Mouse (Mus musculus) liver, embryonic 14.5 days (tissue): Measurements from ENCODE around the gene Zfp709. TPM values are rescaled to one million over a fixed set of nuclear protein-coding genes. Genes with fewer than 3 reads are reported as not detected.

Experiments
- ATAC-seq: fragments of 200-750 bp; cut with Nextera tagmentation; 2 replicates; pipeline ENCODE4 v1.8.0; 2017; ENCODE audit warnings: moderate number of reproducible peaks, mild to moderate bottlenecking, moderate library complexity; ENCODE audit not compliant: insufficient read depth
- DNase-seq, 3 experiments: peaks; one replicate each; pipeline ENCODE4 v3.0.0-alpha.2; 2012 to 2013; ENCODE audit warnings: low read depth in 3 of 3, low spot score in 3 of 3
- H3K27ac ChIP-seq: fragments of 300-500 bp; sonication (generic); 2 replicates; pipeline ENCODE4 v1.5.1; 2014; ENCODE audit warnings: moderate library complexity, mild to moderate bottlenecking, control low read depth, inconsistent platforms
- H3K27me3 ChIP-seq: fragments of 300-500 bp; sonication (generic); 2 replicates; pipeline ENCODE4 v1.6.1; 2014; ENCODE audit warnings: mild to moderate bottlenecking, low read length, moderate library complexity; ENCODE audit not compliant: control insufficient read depth, insufficient read depth
- H3K36me3 ChIP-seq: fragments of 300-500 bp; sonication (generic); replicated peaks from 2 replicates; pipeline ENCODE4 v1.6.1; 2014; ENCODE audit warnings: low read depth; ENCODE audit not compliant: control insufficient read depth, insufficient read depth
- H3K4me1 ChIP-seq, 2 experiments: fragments of 200-500 bp in 1 of 2; fragments of 300-500 bp in 1 of 2; sonication (generic) in 1 of 2; replicated peaks; 2 replicates each; pipeline ENCODE4 v1.6.1; 2012 to 2014; ENCODE audit warnings: antibody characterized with exemption in 1 of 2, inconsistent platforms in 1 of 2, low read length in 1 of 2; ENCODE audit not compliant: control insufficient read depth in 2 of 2, insufficient read depth in 2 of 2
- H3K4me2 ChIP-seq: fragments of 300-500 bp; sonication (generic); 2 replicates; pipeline ENCODE4 v1.6.1; 2014; ENCODE audit warnings: low read depth, mild to moderate bottlenecking, control low read depth, moderate library complexity
- H3K4me3 ChIP-seq, 2 experiments: fragments of 200-500 bp in 1 of 2; fragments of 300-500 bp in 1 of 2; sonication (generic) in 1 of 2; 2 replicates each; pipeline ENCODE4 v1.5.1; 2012 to 2014; ENCODE audit warnings: low read depth in 2 of 2, low read length in 2 of 2, mild to moderate bottlenecking in 2 of 2, control low read depth in 1 of 2, inconsistent platforms in 1 of 2, moderate library complexity in 1 of 2; ENCODE audit not compliant: insufficient read depth in 1 of 2
- H3K9ac ChIP-seq: fragments of 300-500 bp; sonication (generic); replicated peaks from 2 replicates; pipeline ENCODE4 v1.6.1; 2014; ENCODE audit warnings: mild to moderate bottlenecking, control low read depth, moderate library complexity
- H3K9me3 ChIP-seq: fragments of 300-500 bp; sonication (generic); 2 replicates; pipeline ENCODE4 v1.6.1; 2016; ENCODE audit warnings: low read length, mixed read lengths; ENCODE audit not compliant: control insufficient read depth
- CTCF ChIP-seq: IDR thresholded peaks from 2 replicates; pipeline ENCODE4 v1.5.1; 2016; ENCODE audit warnings: antibody characterized with exemption, low read depth, control low read depth
- EP300 ChIP-seq: IDR thresholded peaks from 2 replicates; pipeline ENCODE4 v1.6.1; 2016; ENCODE audit warnings: antibody characterized with exemption, low read depth
- WGBS: fragments of 180-500 bp; shearing (Covaris S2); extraction: QIAGEN DNeasy Blood & Tissue Kit; methylation state at CpG from one replicate; pipeline ENCODE4 v1.1.7; 2014; ENCODE audit not compliant: insufficient replicate concordance; 5-methylcytosine and 5-hydroxymethylcytosine counted together
- polyA plus RNA-seq, 2 experiments: library from polyadenylated mRNA; depleted of rRNA in 1 of 2; stranded (reverse) in 1 of 2; unstranded in 1 of 2; fragments of >200 nt; fragmentation: Nextera tagmentation in 1 of 2; extraction: Ambion mirVana in 1 of 2; gene quantifications; 2 replicates each; pipeline versions ENCODE4 v1.2.1 to v1.2.3; 2012 to 2014

Gene Zfp709
- polyA plus RNA-seq, 2 experiments: 0.55 to 1.7 TPM

DNA sequence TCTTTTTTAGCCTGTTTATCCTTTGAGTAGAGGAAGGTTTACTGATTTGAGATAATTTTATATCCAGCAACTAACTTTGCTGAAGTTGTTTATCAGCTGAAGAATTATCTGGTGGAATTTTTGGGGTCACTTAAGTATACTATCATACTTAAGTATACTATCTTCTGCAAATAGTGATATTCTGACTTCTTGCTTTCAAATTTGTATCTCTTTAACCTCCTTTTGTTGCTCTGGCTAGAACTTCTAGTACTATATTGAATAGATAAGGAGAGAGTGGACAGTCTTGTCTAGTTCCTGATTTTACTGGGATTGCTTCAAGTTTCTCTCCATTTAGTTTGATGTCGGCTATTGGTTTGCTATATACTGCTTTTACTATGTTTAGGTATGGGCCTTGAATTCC, 25.0 kb downstream of the Zfp709 start:
- Histone ChIP-seq H3K4me2 (no peak overlapping the region), H3K4me1 (peaks cover 0 to 5% of the 10 kb centered on the region in 2 experiments; a peak in 3 of 4 replicates), H3K36me3 (no peaks in the 10 kb centered on the region), H3K27ac (no peak overlapping the region), H3K9me3 (no peaks in the 10 kb centered on the region), H3K27me3 (no peaks in the 10 kb centered on the region), H3K4me3 (no peak overlapping the region), H3K9ac (no peak overlapping the region)
- TF ChIP-seq EP300 (no peak), CTCF (no peak)
- DNase-seq (no peak), ATAC-seq (no peak)
- WGBS: 80% methylated on average over 1 of the region's 1 CpGs

GRCm38 (mm10) chr8:71907798-71908257, 26.0 kb downstream of the Zfp709 start:
- ATAC-seq (no peak), DNase-seq (no peak)
- no peak for TF ChIP-seq CTCF
- TF ChIP-seq EP300: no peak
- peak overlapping the region; percentile 71 to 79 for H3K4me3 ChIP-seq
- H3K4me2 ChIP-seq: peak overlapping the region; percentile 66
- no peaks in the 10 kb centered on the region for H3K36me3 ChIP-seq
- 85% methylated on average over 5 of the region's 5 CpGs for WGBS
- no peak overlapping the region for H3K9ac ChIP-seq
- no peak overlapping the region for H3K27ac ChIP-seq
- no peaks in the 10 kb centered on the region for H3K27me3 ChIP-seq
- H3K4me1 ChIP-seq: peaks cover 0 to 5% of the 10 kb centered on the region in 2 experiments; a peak in 3 of 4 replicates
- no peaks in the 10 kb centered on the region for H3K9me3 ChIP-seq

- no peaks in the 10 kb centered on the region for H3K27me3 ChIP-seq
- DNase-seq: peak; percentile 57 to 62 (median 61)
- H3K4me2 ChIP-seq: peak within 1 kb of the TSS; percentile 66
- peak within 1 kb of the TSS; percentile 80 for H3K9ac ChIP-seq
- no peak within 1 kb of the TSS; the same call in 1 of the 2 replicates for H3K27ac ChIP-seq
- no peaks in the 10 kb centered on the region for H3K36me3 ChIP-seq
- no peak for TF ChIP-seq EP300
- peak; percentile 84 for TF ChIP-seq CTCF
- peak within 1 kb of the TSS; percentile 71 to 79 for H3K4me3 ChIP-seq
- H3K9me3 ChIP-seq: no peaks in the 10 kb centered on the region
- H3K4me1 ChIP-seq: peaks cover 0 to 5% of the 10 kb centered on the region in 2 experiments; a peak in 3 of 4 replicates
- peak; percentile 92 for ATAC-seq
- WGBS: 5% methylated on average over 47 of the region's 47 CpGs
These were observed 26.8 kb downstream of the Zfp709 start, which contains the start of the genes Zfp882 and Zfp617 for GRCm38 (mm10) chr8:71908309-71909261. Zfp882 (plus strand) TSS chr8:71908608. Zfp617 (plus strand) TSS chr8:71908635.

DNA sequence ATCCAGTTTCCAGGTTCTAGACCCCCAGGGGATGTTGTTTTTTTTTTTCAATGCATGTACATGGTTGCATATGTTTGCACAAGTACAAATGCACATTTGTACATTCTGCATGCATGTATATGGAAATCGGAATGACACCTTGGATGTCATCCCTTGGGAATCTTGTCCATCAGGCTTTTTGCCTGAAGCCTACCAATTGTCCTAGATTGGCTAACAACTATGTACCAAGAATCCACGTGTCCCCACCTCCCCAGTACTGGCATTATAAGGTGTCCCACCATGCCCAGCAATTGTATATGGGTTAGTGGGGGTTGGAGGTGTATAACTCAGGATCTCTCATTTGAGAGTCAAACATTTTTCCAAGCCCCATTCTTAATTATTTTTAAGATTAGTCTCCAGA, 30.5 kb downstream of the Zfp709 start:
- TF ChIP-seq EP300 (no peak), CTCF (no peak)
- Histone ChIP-seq H3K4me3 (no peak overlapping the region), H3K9ac (no peak overlapping the region), H3K4me1 (peaks cover 0 to 5% of the 10 kb centered on the region in 2 experiments; a peak in 3 of 4 replicates), H3K4me2 (no peak overlapping the region), H3K27me3 (no peaks in the 10 kb centered on the region), H3K36me3 (no peaks in the 10 kb centered on the region; the same call in 1 of the 2 replicates), H3K27ac (no peak overlapping the region), H3K9me3 (no peaks in the 10 kb centered on the region)
- ATAC-seq (no peak), DNase-seq (no peak)
- WGBS: 59% methylated on average over 2 of the region's 2 CpGs
